Mouse (Mus musculus): Measurements from ENCODE around the gene Utrn. TPM values are rescaled to one million over a fixed set of nuclear protein-coding genes. Genes with fewer than 3 reads are reported as not detected.
A peak's percentile ranks its signal among the peaks of the same experiment; 100 is the strongest.

Utrn gene
- polyA plus RNA-seq, 1 experiment = 14.5 TPM

GRCm38 (mm10) chr10:12812680-12813079 lies 56.5 kb downstream of the Utrn start:
- TF ChIP-seq CTCF (IDR thresholded peaks at IDR 0.05; ENCODE audit: borderline replicate concordance, extremely low read depth, insufficient read depth, insufficient read length) (no peak), POLR2A (IDR thresholded peaks at IDR 0.05; ENCODE audit: borderline replicate concordance, extremely low read depth, insufficient read depth, insufficient read length, poor library complexity, severe bottlenecking) (no peak)
- DNase-seq (ENCODE audit: low read depth) = no peak

GRCm38 (mm10) chr10:12810816-12811215 lies 58.3 kb downstream of the Utrn start:
- no peak for DNase-seq (ENCODE audit: low read depth)
- TF ChIP-seq CTCF (IDR thresholded peaks at IDR 0.05; ENCODE audit: borderline replicate concordance, extremely low read depth, insufficient read depth, insufficient read length) = no peak
- TF ChIP-seq POLR2A (IDR thresholded peaks at IDR 0.05; ENCODE audit: borderline replicate concordance, extremely low read depth, insufficient read depth, insufficient read length, poor library complexity, severe bottlenecking) = no peak

- no peak for TF ChIP-seq CTCF (IDR thresholded peaks at IDR 0.05; ENCODE audit: borderline replicate concordance, extremely low read depth, insufficient read depth, insufficient read length)
- no peak for TF ChIP-seq POLR2A (IDR thresholded peaks at IDR 0.05; ENCODE audit: borderline replicate concordance, extremely low read depth, insufficient read depth, insufficient read length, poor library complexity, severe bottlenecking)
- DNase-seq (ENCODE audit: low read depth) = no peak
Observed at GRCm38 (mm10) chr10:12809702-12810101, 59.5 kb downstream of the Utrn start.

- no peak for DNase-seq (ENCODE audit: low read depth)
- TF ChIP-seq POLR2A (IDR thresholded peaks at IDR 0.05; ENCODE audit: borderline replicate concordance, extremely low read depth, insufficient read depth, insufficient read length, poor library complexity, severe bottlenecking) (no peak), CTCF (IDR thresholded peaks at IDR 0.05; ENCODE audit: borderline replicate concordance, extremely low read depth, insufficient read depth, insufficient read length) (no peak)
Observed at GRCm38 (mm10) chr10:12808467-12808866, 60.7 kb downstream of the Utrn start.

- no peak for DNase-seq (ENCODE audit: low read depth)
- no peak for TF ChIP-seq CTCF (IDR thresholded peaks at IDR 0.05; ENCODE audit: borderline replicate concordance, extremely low read depth, insufficient read depth, insufficient read length)
- TF ChIP-seq POLR2A (IDR thresholded peaks at IDR 0.05; ENCODE audit: borderline replicate concordance, extremely low read depth, insufficient read depth, insufficient read length, poor library complexity, severe bottlenecking) = no peak
Observed at GRCm38 (mm10) chr10:12807706-12808105, 61.5 kb downstream of the Utrn start.

- DNase-seq (ENCODE audit: low read depth) = no peak
- TF ChIP-seq CTCF (IDR thresholded peaks at IDR 0.05; ENCODE audit: borderline replicate concordance, extremely low read depth, insufficient read depth, insufficient read length) (no peak), POLR2A (IDR thresholded peaks at IDR 0.05; ENCODE audit: borderline replicate concordance, extremely low read depth, insufficient read depth, insufficient read length, poor library complexity, severe bottlenecking) (no peak)
Observed at GRCm38 (mm10) chr10:12805826-12806225, 63.3 kb downstream of the Utrn start.

GRCm38 (mm10) chr10:12803939-12804338 lies 65.2 kb downstream of the Utrn start:
- TF ChIP-seq CTCF (IDR thresholded peaks at IDR 0.05; ENCODE audit: borderline replicate concordance, extremely low read depth, insufficient read depth, insufficient read length) = no peak
- no peak for TF ChIP-seq POLR2A (IDR thresholded peaks at IDR 0.05; ENCODE audit: borderline replicate concordance, extremely low read depth, insufficient read depth, insufficient read length, poor library complexity, severe bottlenecking)
- no peak for DNase-seq (ENCODE audit: low read depth)

- TF ChIP-seq CTCF (IDR thresholded peaks at IDR 0.05; ENCODE audit: borderline replicate concordance, extremely low read depth, insufficient read depth, insufficient read length) = no peak
- no peak for TF ChIP-seq POLR2A (IDR thresholded peaks at IDR 0.05; ENCODE audit: borderline replicate concordance, extremely low read depth, insufficient read depth, insufficient read length, poor library complexity, severe bottlenecking)
- no peak for DNase-seq (ENCODE audit: low read depth)
Observed at GRCm38 (mm10) chr10:12799416-12799815, 69.7 kb downstream of the Utrn start.

- DNase-seq (ENCODE audit: low read depth) = no peak
- no peak for TF ChIP-seq CTCF (IDR thresholded peaks at IDR 0.05; ENCODE audit: borderline replicate concordance, extremely low read depth, insufficient read depth, insufficient read length)
- TF ChIP-seq POLR2A (IDR thresholded peaks at IDR 0.05; ENCODE audit: borderline replicate concordance, extremely low read depth, insufficient read depth, insufficient read length, poor library complexity, severe bottlenecking) = no peak
Observed at GRCm38 (mm10) chr10:12798248-12798647, 70.9 kb downstream of the Utrn start.

GRCm38 (mm10) chr10:12796510-12796840 lies 72.7 kb downstream of the Utrn start:
- DNase-seq (ENCODE audit: low read depth) = peak; percentile 35

GRCm38 (mm10) chr10:12795796-12796509 lies 73.2 kb downstream of the Utrn start:
- no peak for TF ChIP-seq CTCF (IDR thresholded peaks at IDR 0.05; ENCODE audit: borderline replicate concordance, extremely low read depth, insufficient read depth, insufficient read length)
- no peak for TF ChIP-seq POLR2A (IDR thresholded peaks at IDR 0.05; ENCODE audit: borderline replicate concordance, extremely low read depth, insufficient read depth, insufficient read length, poor library complexity, severe bottlenecking)
- peak; percentile 43 for DNase-seq (ENCODE audit: low read depth)

More at GRCm38 (mm10) chr10:12796510-12796840, 72.7 kb downstream of the Utrn start:
- TF ChIP-seq CTCF (IDR thresholded peaks at IDR 0.05; ENCODE audit: borderline replicate concordance, extremely low read depth, insufficient read depth, insufficient read length) = no peak
- TF ChIP-seq POLR2A (IDR thresholded peaks at IDR 0.05; ENCODE audit: borderline replicate concordance, extremely low read depth, insufficient read depth, insufficient read length, poor library complexity, severe bottlenecking) = no peak

GRCm38 (mm10) chr10:12792049-12792448 lies 77.1 kb downstream of the Utrn start:
- DNase-seq (ENCODE audit: low read depth) = peak; percentile 30
- no peak for TF ChIP-seq POLR2A (IDR thresholded peaks at IDR 0.05; ENCODE audit: borderline replicate concordance, extremely low read depth, insufficient read depth, insufficient read length, poor library complexity, severe bottlenecking)
- TF ChIP-seq CTCF (IDR thresholded peaks at IDR 0.05; ENCODE audit: borderline replicate concordance, extremely low read depth, insufficient read depth, insufficient read length) = no peak
